Mouse (Mus musculus) cerebellum, adult 9-10 months (tissue): ENCODE data around the gene Dcst2.

ENCODE experiments used
- DNase-seq: peaks from one replicate; pipeline ENCODE4 v3.0.0; 2022

Dcst2 gene

GRCm38 (mm10) chr3:89361675-89362074, at the start of gene Dcst2:
Gene Dcst2, plus strand, starts transcription at chr3:89361975.
- DNase-seq = no peak

- no peak for DNase-seq
These were observed 47.4 kb upstream of the Dcst2 start for GRCm38 (mm10) chr3:89314340-89314739.

- DNase-seq = no peak
These were observed 47.0 kb upstream of the Dcst2 start for GRCm38 (mm10) chr3:89314791-89315190.

- peak; percentile 70 for DNase-seq
These were observed 46.4 kb upstream of the Dcst2 start for GRCm38 (mm10) chr3:89315195-89315929.

- no peak for DNase-seq
These were observed 45.6 kb upstream of the Dcst2 start for GRCm38 (mm10) chr3:89315930-89316831.

GRCm38 (mm10) chr3:89316833-89317232, 44.9 kb upstream of the Dcst2 start:
- DNase-seq = peak; percentile 91

- DNase-seq = no peak
These were observed 44.5 kb upstream of the Dcst2 start for GRCm38 (mm10) chr3:89317246-89317645.

GRCm38 (mm10) chr3:89318316-89318715, 43.5 kb upstream of the Dcst2 start:
- DNase-seq = no peak

- DNase-seq = no peak
These were observed 42.7 kb upstream of the Dcst2 start for GRCm38 (mm10) chr3:89318971-89319590.

- no peak for DNase-seq
These were observed 42.0 kb upstream of the Dcst2 start for GRCm38 (mm10) chr3:89319591-89320350.

GRCm38 (mm10) chr3:89320581-89321182, 41.1 kb upstream of the Dcst2 start:
- no peak for DNase-seq

- no peak for DNase-seq
These were observed 40.3 kb upstream of the Dcst2 start for GRCm38 (mm10) chr3:89321183-89322130.

- DNase-seq = no peak
These were observed 39.7 kb upstream of the Dcst2 start for GRCm38 (mm10) chr3:89322131-89322500.

- DNase-seq = no peak
These were observed 39.1 kb upstream of the Dcst2 start, which contains the start of gene Efna3 for GRCm38 (mm10) chr3:89322514-89323165. Gene Efna3, minus strand, starts transcription at chr3:89322965.

- no peak for DNase-seq
These were observed 35.9 kb upstream of the Dcst2 start for GRCm38 (mm10) chr3:89325882-89326281.

GRCm38 (mm10) chr3:89327371-89327870, 34.4 kb upstream of the Dcst2 start:
- DNase-seq = no peak

- DNase-seq = no peak
These were observed 33.2 kb upstream of the Dcst2 start for GRCm38 (mm10) chr3:89328623-89329022.

GRCm38 (mm10) chr3:89330346-89330745, 31.4 kb upstream of the Dcst2 start:
- no peak for DNase-seq

GRCm38 (mm10) chr3:89330948-89331347, 30.8 kb upstream of the Dcst2 start:
- no peak for DNase-seq

GRCm38 (mm10) chr3:89331561-89331960, 30.2 kb upstream of the Dcst2 start:
- no peak for DNase-seq
